In genomic region chr17:56163523-56164102, GRCm38 (mm10) we compare ENCODE assay signal across 8 mouse cellular contexts. TPM values are rescaled to one million over a fixed set of nuclear protein-coding genes. Genes with fewer than 3 reads are reported as not detected.
A peak's percentile ranks its signal among the peaks of the same experiment; 100 is the strongest.
DNase-seq lines count a peak whose midpoint lies in the region; ATAC-seq and TF ChIP-seq lines count a peak whose summit lies in the region.
"Had no signal": no experiment of that assay in that cellular context is flagged by ENCODE, and none has a peak within 500 bp of the region (broad histone marks: within the 10 kb centered on the region; RNA-seq: fewer than 3 reads in every experiment).

No protein-coding gene starts in this region.

- H3K4me3 ChIP-seq in kidney, adult 2 months (ENCODE audit: insufficient read depth, low read depth, low read length), result no peak overlapping the region
- H3K4me3 ChIP-seq in embryonic facial prominence, embryonic 10.5 days, result 0 out of 2 replicates have a peak overlapping the region, but pooled peaks have one; percentile 62
- H3K4me3 ChIP-seq in limb, embryonic 10.5 days, result peak overlapping the region; percentile 57; the same call in 1 of the 2 replicates
- peak overlapping the region; percentile 41; the same call in 1 of the 2 replicates for H3K4me3 ChIP-seq in stomach, embryonic 15.5 days (replicated peaks)

- H3K27ac ChIP-seq in kidney, adult 2 months (ENCODE audit: insufficient read depth, low read depth, low read length), result no peak overlapping the region
- no peak overlapping the region for H3K27ac ChIP-seq in embryonic facial prominence, embryonic 10.5 days (replicated peaks)
- H3K27ac ChIP-seq in limb, embryonic 10.5 days, result 0 out of 2 replicates have a peak overlapping the region, but pooled peaks have one; percentile 74
- no peak overlapping the region; the same call in 1 of the 2 replicates for H3K27ac ChIP-seq in stomach, embryonic 15.5 days

- no peak for TF ChIP-seq POLR2A in kidney, adult 2 months (IDR thresholded peaks at IDR 0.05; ENCODE audit: low read depth, low read length)

- WGBS in kidney, adult 2 months, result 72% methylated on average over 6 of the region's 6 CpGs
- WGBS in embryonic facial prominence, embryonic 10.5 days, result 82% methylated on average over 6 of the region's 6 CpGs
- 78% methylated on average over 6 of the region's 6 CpGs for WGBS in limb, embryonic 10.5 days
- WGBS in stomach, embryonic 15.5 days, result 63% methylated on average over 6 of the region's 6 CpGs

- no peaks in the 10 kb centered on the region for H3K4me1 ChIP-seq in kidney, adult 2 months (ENCODE audit: control insufficient read depth, insufficient read depth, low read length)
- H3K4me1 ChIP-seq in embryonic facial prominence, embryonic 10.5 days, result peaks cover 32% of the 10 kb centered on the region
- H3K4me1 ChIP-seq in limb, embryonic 10.5 days, result peaks cover 18% of the 10 kb centered on the region
- peaks cover 23% of the 10 kb centered on the region for H3K4me1 ChIP-seq in stomach, embryonic 15.5 days

- H3K4me2 ChIP-seq in stomach, embryonic 15.5 days, result peak overlapping the region; percentile 85

- H3K9me3 ChIP-seq in embryonic facial prominence, embryonic 10.5 days, result no peaks in the 10 kb centered on the region
- no peaks in the 10 kb centered on the region for H3K9me3 ChIP-seq in limb, embryonic 10.5 days (replicated peaks)
- no peaks in the 10 kb centered on the region for H3K9me3 ChIP-seq in stomach, embryonic 15.5 days

- peak; percentile 10 for DNase-seq in kidney, adult 2 months
- DNase-seq in kidney, adult 18-20 months, result no peak
- DNase-seq in embryonic facial prominence, embryonic 10.5 days (ENCODE audit: low spot score), result no peak
- no peak for DNase-seq in limb, embryonic 10.5 days (ENCODE audit: low spot score)
- no peak for DNase-seq in right cerebral cortex, adult 2 months (ENCODE audit: low spot score in 2 of 2)

- H3K27me3 ChIP-seq in kidney, adult 2 months (replicated peaks; ENCODE audit: control insufficient read depth, insufficient read depth, low read length), result no peaks in the 10 kb centered on the region
- peaks cover 22% of the 10 kb centered on the region for H3K27me3 ChIP-seq in embryonic facial prominence, embryonic 10.5 days (replicated peaks; ENCODE audit: low read depth, poor library complexity, severe bottlenecking)
- peaks cover 26% of the 10 kb centered on the region for H3K27me3 ChIP-seq in limb, embryonic 10.5 days (ENCODE audit: low read depth, poor library complexity, severe bottlenecking)
- 0 out of 2 replicates have a peak, but pooled peaks cover 7% of the 10 kb centered on the region for H3K27me3 ChIP-seq in stomach, embryonic 15.5 days (replicated peaks)

- ATAC-seq in stomach, embryonic 15.5 days (ENCODE audit: insufficient read depth, low FRiP score, low read depth), result no peak
- ATAC-seq in megakaryocyte progenitor cell, adult 5-6 weeks (replicated peaks; ENCODE audit: poor library complexity), result no peak

- no peak overlapping the region for H3K9ac ChIP-seq in stomach, embryonic 15.5 days

- no peak for TF ChIP-seq CTCF in kidney, adult 2 months (conservative IDR thresholded peaks at IDR 0.05; ENCODE audit: insufficient read depth, insufficient read length, low read depth, low read length)

- H3K36me3 ChIP-seq in kidney, adult 2 months (ENCODE audit: control insufficient read depth, insufficient read depth, low read length), result no peaks in the 10 kb centered on the region
- no peaks in the 10 kb centered on the region for H3K36me3 ChIP-seq in embryonic facial prominence, embryonic 10.5 days (replicated peaks)
- no peaks in the 10 kb centered on the region for H3K36me3 ChIP-seq in limb, embryonic 10.5 days
- no peaks in the 10 kb centered on the region for H3K36me3 ChIP-seq in stomach, embryonic 15.5 days

RNA-seq across cellular contexts. Expression of gene Tnfaip8l1, which starts 1.3 kb away (rescaled TPM):
- polyA plus RNA-seq in kidney, adult 2 months (2012; rRNA removed), result 1.7 and 2.7 TPM in 2 replicates
- polyA plus RNA-seq in embryonic facial prominence, embryonic 10.5 days (2016; fragmentation: Nextera tagmentation; extraction: Ambion mirVana), result 10.3 and 11.7 TPM in 2 replicates
- 6.1 and 10.6 TPM in 2 replicates for polyA plus RNA-seq in limb, embryonic 10.5 days (2016; fragmentation: Nextera tagmentation; extraction: Ambion mirVana)
- 13.2 and 14.8 TPM in 2 replicates for polyA plus RNA-seq in stomach, embryonic 15.5 days (2015; fragmentation: Nextera tagmentation; extraction: Ambion mirVana)
- total RNA-seq in megakaryocyte progenitor cell, adult 5-6 weeks (2015), result 1.5 and 2.2 TPM in 2 replicates
- total RNA-seq in megakaryocyte progenitor cell, adult 5-6 weeks (2017), result 0.91 and 2.8 TPM in 2 replicates

RNA-seq across cellular contexts. Expression of gene Mydgf, which starts 20.1 kb away (rescaled TPM):
- polyA plus RNA-seq in kidney, adult 2 months (2012; rRNA removed), result 60.6 and 71.7 TPM in 2 replicates
- polyA plus RNA-seq in embryonic facial prominence, embryonic 10.5 days (2016; fragmentation: Nextera tagmentation; extraction: Ambion mirVana), result 71.0 and 71.3 TPM in 2 replicates
- 78.0 and 80.7 TPM in 2 replicates for polyA plus RNA-seq in limb, embryonic 10.5 days (2016; fragmentation: Nextera tagmentation; extraction: Ambion mirVana)
- 112 and 113 TPM in 2 replicates for polyA plus RNA-seq in stomach, embryonic 15.5 days (2015; fragmentation: Nextera tagmentation; extraction: Ambion mirVana)
- 55.1 and 56.1 TPM in 2 replicates for total RNA-seq in megakaryocyte progenitor cell, adult 5-6 weeks (2015)
- 50.4 and 57.1 TPM in 2 replicates for total RNA-seq in megakaryocyte progenitor cell, adult 5-6 weeks (2017)

RNA-seq across cellular contexts. Expression of gene Sema6b, which starts 23.5 kb away (rescaled TPM):
- polyA plus RNA-seq in kidney, adult 2 months (2012; rRNA removed), result 3.8 and 4.1 TPM in 2 replicates
- polyA plus RNA-seq in embryonic facial prominence, embryonic 10.5 days (2016; fragmentation: Nextera tagmentation; extraction: Ambion mirVana), result 1.0 and 1.1 TPM in 2 replicates
- polyA plus RNA-seq in limb, embryonic 10.5 days (2016; fragmentation: Nextera tagmentation; extraction: Ambion mirVana), result 0.88 and 1.0 TPM in 2 replicates
- 1.3 and 1.4 TPM in 2 replicates for polyA plus RNA-seq in stomach, embryonic 15.5 days (2015; fragmentation: Nextera tagmentation; extraction: Ambion mirVana)
- 1.8 and 2.2 TPM in 2 replicates for total RNA-seq in megakaryocyte progenitor cell, adult 5-6 weeks (2015)
- total RNA-seq in megakaryocyte progenitor cell, adult 5-6 weeks (2017), result 3.2 and 4.9 TPM in 2 replicates

RNA-seq across cellular contexts. Expression of gene Lrg1, which starts 41.8 kb away (rescaled TPM):
- 9.9 and 16.1 TPM in 2 replicates for polyA plus RNA-seq in kidney, adult 2 months (2012; rRNA removed)
- 0.10 TPM in 1 of 2 replicates, not detected in the other for polyA plus RNA-seq in embryonic facial prominence, embryonic 10.5 days (2016; fragmentation: Nextera tagmentation; extraction: Ambion mirVana)
- polyA plus RNA-seq in limb, embryonic 10.5 days (2016; fragmentation: Nextera tagmentation; extraction: Ambion mirVana), result 0.23 TPM in 1 of 2 replicates, not detected in the other
- polyA plus RNA-seq in stomach, embryonic 15.5 days (2015; fragmentation: Nextera tagmentation; extraction: Ambion mirVana), result 0.52 and 1.6 TPM in 2 replicates
- 1.6 and 3.6 TPM in 2 replicates for total RNA-seq in megakaryocyte progenitor cell, adult 5-6 weeks (2015)
- 1.4 and 4.7 TPM in 2 replicates for total RNA-seq in megakaryocyte progenitor cell, adult 5-6 weeks (2017)

RNA-seq across cellular contexts. Expression of gene Plin5, which starts 46.2 kb away (rescaled TPM):
- polyA plus RNA-seq in kidney, adult 2 months (2012; rRNA removed), result 8.4 and 10.1 TPM in 2 replicates
- polyA plus RNA-seq in embryonic facial prominence, embryonic 10.5 days (2016; fragmentation: Nextera tagmentation; extraction: Ambion mirVana), result 0.47 and 0.48 TPM in 2 replicates
- polyA plus RNA-seq in limb, embryonic 10.5 days (2016; fragmentation: Nextera tagmentation; extraction: Ambion mirVana), result 0.21 and 0.36 TPM in 2 replicates
- 0.42 and 0.59 TPM in 2 replicates for polyA plus RNA-seq in stomach, embryonic 15.5 days (2015; fragmentation: Nextera tagmentation; extraction: Ambion mirVana)
- 0.17 TPM in 1 of 2 replicates, not detected in the other for total RNA-seq in megakaryocyte progenitor cell, adult 5-6 weeks (2015)
- 0.14 TPM in 1 of 2 replicates, not detected in the other for total RNA-seq in megakaryocyte progenitor cell, adult 5-6 weeks (2017)
- total RNA-seq: hematopoietic stem cell, adult 5-6 weeks had no signal
